In the genomic region with DNA sequence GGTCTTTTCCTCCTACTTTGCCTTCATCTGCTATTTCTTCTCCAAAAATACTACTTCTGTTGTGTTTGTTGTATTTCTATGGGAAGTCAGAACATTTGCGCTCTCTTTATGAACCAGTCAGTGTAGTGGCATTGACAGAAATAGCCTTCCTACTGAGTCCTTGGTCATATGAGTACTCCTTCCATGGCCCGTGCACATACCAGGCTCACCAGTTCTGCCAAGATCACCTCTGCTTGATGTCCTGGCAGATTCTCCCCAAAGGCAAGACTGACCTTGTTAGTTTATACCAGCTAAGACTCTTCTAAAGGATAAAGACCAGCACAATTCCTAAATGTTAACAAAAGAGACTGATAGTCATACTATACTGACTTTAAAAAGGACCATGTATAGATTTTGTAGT, we compare ENCODE assay signal across 19 mouse cellular contexts. TPM values are rescaled to one million over a fixed set of nuclear protein-coding genes. Genes with fewer than 3 reads are reported as not detected.
"Had no signal": no experiment of that assay in that cellular context is flagged by ENCODE, and none has a peak within 500 bp of the region (broad histone marks: within the 10 kb centered on the region; RNA-seq: fewer than 3 reads in every experiment).

No protein-coding gene starts in this region.

- H3K27me3 ChIP-seq: lung, embryonic 15.5 days; megakaryocyte, embryonic 14.5 days; midbrain, embryonic 13.5 days; midbrain, embryonic 15.5 days; neural tube, embryonic 12.5 days had no signal

- H3K4me1 ChIP-seq: midbrain, embryonic 13.5 days; midbrain, embryonic 15.5 days; neural tube, embryonic 12.5 days had no signal

- H3K4me3 ChIP-seq: lung, embryonic 15.5 days; megakaryocyte, embryonic 14.5 days; midbrain, embryonic 13.5 days; midbrain, embryonic 15.5 days; neural tube, embryonic 12.5 days had no signal

- DNase-seq: lung, adult 2 months; lung, postnatal 14 days; lung, postnatal 36 days; right cerebral cortex, postnatal 14 days; spleen, adult 18-20 months; thymus, adult 18-20 months; thymus, postnatal 14 days; thymus, postnatal 36 days had no signal

- H3K9ac ChIP-seq: lung, embryonic 15.5 days; midbrain, embryonic 13.5 days; midbrain, embryonic 15.5 days; neural tube, embryonic 12.5 days had no signal

- H3K27ac ChIP-seq: lung, embryonic 15.5 days; macrophage; midbrain, embryonic 13.5 days; midbrain, embryonic 15.5 days; neural tube, embryonic 12.5 days had no signal

RNA-seq across cellular contexts. Expression of a gene that starts 10.5 kb away (rescaled TPM):
- total RNA-seq: megakaryocyte progenitor cell, adult 5-6 weeks had no signal
- polyA plus RNA-seq: macrophage; midbrain, embryonic 11.5 days; midbrain, embryonic 13.5 days; thymus, postnatal 0 days had no signal

RNA-seq across cellular contexts. Expression of a gene that starts 37.8 kb away (rescaled TPM):
- total RNA-seq: monocyte, adult 5-6 weeks; neutrophil, adult 5-6 weeks had no signal
